8 mouse cellular contexts compared by ENCODE assay signal in genomic region chr5:29735557-29736061, GRCm38 (mm10). TPM values are rescaled to one million over a fixed set of nuclear protein-coding genes. Genes with fewer than 3 reads are reported as not detected.
DNase-seq lines count a peak whose midpoint lies in the region; ATAC-seq lines count a peak whose summit lies in the region.

Dnajb6 (plus strand) TSS chr5:29735688.
Gm5129 (minus strand) TSS chr5:29735936.

- peaks cover 48% of the 10 kb centered on the region for H3K4me1 ChIP-seq in megakaryocyte, embryonic 14.5 days

- peak; percentile 79 for ATAC-seq in common myeloid progenitor, adult 5-6 weeks (replicated peaks; ENCODE audit: low read depth, poor library complexity, severe bottlenecking)

- peaks cover 7% of the 10 kb centered on the region for H3K36me3 ChIP-seq in megakaryocyte, embryonic 14.5 days (replicated peaks; ENCODE audit: low read length)

- H3K27me3 ChIP-seq in megakaryocyte, embryonic 14.5 days (replicated peaks) = no peaks in the 10 kb centered on the region

- H3K4me3 ChIP-seq in megakaryocyte, embryonic 14.5 days (replicated peaks) = peak within 1 kb of the TSS; percentile 99

- H3K9me3 ChIP-seq in megakaryocyte, embryonic 14.5 days = no peaks in the 10 kb centered on the region

- peak; percentile 98 for DNase-seq in ZHBTc4 (ENCODE audit: low read depth, low spot score)
- DNase-seq in gastrocnemius, adult 8-10 months (ENCODE audit: low spot score in 2 of 2) = peak; percentile 92 to 95
- DNase-seq in hindlimb bud, embryonic 11.5 days (ENCODE audit: extremely low spot score, low read depth, low spot score) = peak; percentile 30
- peak; percentile 96 to 98 for DNase-seq in left cerebral cortex, adult 8-10 months (ENCODE audit: low spot score in 2 of 2)
- DNase-seq in right cerebral cortex, postnatal 10 days (ENCODE audit: low spot score in 2 of 2) = peak; percentile 99
- peak; percentile 98 for DNase-seq in urinary bladder, postnatal 25 days (ENCODE audit: low spot score)

RNA-seq across cellular contexts. Expression of gene Dnajb6, which starts in this region (rescaled TPM):
- 148 and 155 TPM in 2 replicates for total RNA-seq in common myeloid progenitor, adult 5-6 weeks (2017)
- total RNA-seq in gastrocnemius, adult 8-10 months (2022) = 10 to 100 TPM; 79.7 to 88.2 (median 83.7) TPM
- 100 to 1,000 TPM; 157 to 173 (median 166) TPM for total RNA-seq in left cerebral cortex, adult 8-10 months (2022)
- polyA plus RNA-seq in megakaryocyte, embryonic 14.5 days (2012; ENCODE audit: insufficient read depth, low replicate concordance) = 175 and 336 TPM in 2 replicates

RNA-seq across cellular contexts. Expression of gene Gm5129, which starts in this region (rescaled TPM):
- total RNA-seq in common myeloid progenitor, adult 5-6 weeks (2017) = 5.1 and 18.9 TPM in 2 replicates
- total RNA-seq in gastrocnemius, adult 8-10 months (2022) = not detected
- total RNA-seq in left cerebral cortex, adult 8-10 months (2022) = not detected
- polyA plus RNA-seq in megakaryocyte, embryonic 14.5 days (2012; ENCODE audit: insufficient read depth, low replicate concordance) = 1.3 TPM in 1 of 2 replicates, not detected in the other

Comparison
In these comparisons a context has a peak if more than half of its experiments do, and no peak if none do; other contexts are left out.
1. Peak in every context shown above with its lines: DNase-seq, ATAC-seq and H3K4me3 ChIP-seq.
2. DNase-seq: peak in every context shown above with its lines; median percentile 99 in right cerebral cortex, postnatal 10 days; 98 in ZHBTc4; 98 in urinary bladder, postnatal 25 days; 97 in left cerebral cortex, adult 8-10 months; 94 in gastrocnemius, adult 8-10 months; 30 in hindlimb bud, embryonic 11.5 days.